Mouse (Mus musculus): ENCODE results near the gene Tns1. TPM values are rescaled to one million over a fixed set of nuclear protein-coding genes. Genes with fewer than 3 reads are reported as not detected.

The Tns1 gene
- polyA plus RNA-seq, 1 experiment from 2014 or later, result 23.1 TPM

DNA sequence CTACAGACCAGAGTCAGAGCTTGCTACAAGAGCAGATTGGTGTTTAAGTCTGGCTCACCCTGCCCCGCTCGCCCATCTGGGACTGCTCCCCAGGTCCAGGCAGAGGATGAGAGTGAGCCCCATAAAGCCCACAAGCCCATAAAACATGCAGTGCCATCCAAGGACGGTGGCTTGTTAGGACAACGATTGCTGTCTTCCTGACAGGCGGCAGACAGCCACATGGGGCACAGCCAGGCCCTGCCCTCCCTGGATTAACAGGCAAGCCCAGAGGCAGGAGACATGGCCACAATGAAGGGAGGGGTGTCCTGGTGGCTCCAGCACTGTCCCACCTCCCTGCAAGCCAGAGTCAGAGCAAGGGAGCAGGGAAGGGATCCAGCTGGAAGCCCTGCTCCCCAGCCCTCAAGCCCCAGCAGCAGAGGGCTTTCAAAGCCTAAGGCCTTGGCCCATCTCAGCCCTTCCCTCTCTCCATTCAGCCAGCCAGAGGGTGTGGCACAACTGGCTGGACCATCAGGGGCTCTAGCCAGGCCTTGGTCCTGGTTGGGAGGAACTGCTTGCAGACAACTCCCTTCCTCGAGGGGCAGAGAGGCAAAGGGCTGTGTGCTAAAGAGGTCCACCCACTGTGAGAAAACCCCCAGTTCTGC lies 40.1 kb downstream of the Tns1 start:
- H3K27ac ChIP-seq, result peak overlapping the region; percentile 32; the same call in 1 of the 2 replicates
- H3K36me3 ChIP-seq, result no peaks in the 10 kb centered on the region
- no peak overlapping the region for H3K4me2 ChIP-seq (replicated peaks)
- H3K4me1 ChIP-seq (replicated peaks), result peaks cover 27% of the 10 kb centered on the region
- H3K4me3 ChIP-seq (replicated peaks), result no peak overlapping the region
- 0 out of 2 replicates have a peak, but pooled peaks have one; percentile 16 for ATAC-seq
- no peaks in the 10 kb centered on the region for H3K9me3 ChIP-seq
- H3K27me3 ChIP-seq (replicated peaks), result no peaks in the 10 kb centered on the region
- H3K9ac ChIP-seq, result no peak overlapping the region
- WGBS, result 64% methylated on average over 6 of the region's 6 CpGs

GRCm38 (mm10) chr1:74082841-74083463 lies 41.3 kb downstream of the Tns1 start:
- Histone ChIP-seq H3K27ac (no peak overlapping the region), H3K4me3 (replicated peaks) (no peak overlapping the region), H3K27me3 (replicated peaks) (no peaks in the 10 kb centered on the region), H3K9me3 (no peaks in the 10 kb centered on the region), H3K4me1 (replicated peaks) (peaks cover 27% of the 10 kb centered on the region), H3K36me3 (no peaks in the 10 kb centered on the region), H3K9ac (no peak overlapping the region), H3K4me2 (replicated peaks) (no peak overlapping the region)
- peak; percentile 49 for ATAC-seq
- WGBS, result 10% methylated on average over 6 of the region's 6 CpGs

GRCm38 (mm10) chr1:74081573-74081989 lies 42.7 kb downstream of the Tns1 start:
- no peaks in the 10 kb centered on the region for H3K9me3 ChIP-seq
- no peak overlapping the region for H3K4me2 ChIP-seq (replicated peaks)
- 36% methylated on average over 2 of the region's 2 CpGs for WGBS
- H3K27me3 ChIP-seq (replicated peaks), result no peaks in the 10 kb centered on the region
- no peak overlapping the region for H3K4me3 ChIP-seq (replicated peaks)
- H3K36me3 ChIP-seq, result no peaks in the 10 kb centered on the region
- no peak overlapping the region for H3K27ac ChIP-seq
- peaks cover 29% of the 10 kb centered on the region for H3K4me1 ChIP-seq (replicated peaks)
- H3K9ac ChIP-seq, result no peak overlapping the region
- ATAC-seq, result 0 out of 2 replicates have a peak, but pooled peaks have one; percentile 17

GRCm38 (mm10) chr1:74077353-74077752 lies 46.9 kb downstream of the Tns1 start:
- ATAC-seq, result no peak
- H3K27me3 ChIP-seq (replicated peaks), result no peaks in the 10 kb centered on the region
- H3K27ac ChIP-seq, result no peak overlapping the region
- no peaks in the 10 kb centered on the region for H3K36me3 ChIP-seq
- H3K4me1 ChIP-seq (replicated peaks), result peaks cover 10% of the 10 kb centered on the region
- no peak overlapping the region for H3K4me3 ChIP-seq (replicated peaks)
- 2% methylated on average over 2 of the region's 2 CpGs for WGBS
- no peak overlapping the region for H3K9ac ChIP-seq
- H3K9me3 ChIP-seq, result no peaks in the 10 kb centered on the region
- no peak overlapping the region for H3K4me2 ChIP-seq (replicated peaks)

- Histone ChIP-seq H3K9ac (no peak overlapping the region), H3K4me3 (replicated peaks) (no peak overlapping the region), H3K9me3 (no peaks in the 10 kb centered on the region), H3K27ac (no peak overlapping the region), H3K36me3 (no peaks in the 10 kb centered on the region), H3K27me3 (replicated peaks) (no peaks in the 10 kb centered on the region), H3K4me1 (replicated peaks) (0 out of 2 replicates have a peak, but pooled peaks cover 2% of the 10 kb centered on the region), H3K4me2 (replicated peaks) (no peak overlapping the region)
- ATAC-seq, result no peak
- WGBS, result 57% methylated on average over 4 of the region's 4 CpGs
These were observed 48.0 kb downstream of the Tns1 start for GRCm38 (mm10) chr1:74076230-74076629.

DNA sequence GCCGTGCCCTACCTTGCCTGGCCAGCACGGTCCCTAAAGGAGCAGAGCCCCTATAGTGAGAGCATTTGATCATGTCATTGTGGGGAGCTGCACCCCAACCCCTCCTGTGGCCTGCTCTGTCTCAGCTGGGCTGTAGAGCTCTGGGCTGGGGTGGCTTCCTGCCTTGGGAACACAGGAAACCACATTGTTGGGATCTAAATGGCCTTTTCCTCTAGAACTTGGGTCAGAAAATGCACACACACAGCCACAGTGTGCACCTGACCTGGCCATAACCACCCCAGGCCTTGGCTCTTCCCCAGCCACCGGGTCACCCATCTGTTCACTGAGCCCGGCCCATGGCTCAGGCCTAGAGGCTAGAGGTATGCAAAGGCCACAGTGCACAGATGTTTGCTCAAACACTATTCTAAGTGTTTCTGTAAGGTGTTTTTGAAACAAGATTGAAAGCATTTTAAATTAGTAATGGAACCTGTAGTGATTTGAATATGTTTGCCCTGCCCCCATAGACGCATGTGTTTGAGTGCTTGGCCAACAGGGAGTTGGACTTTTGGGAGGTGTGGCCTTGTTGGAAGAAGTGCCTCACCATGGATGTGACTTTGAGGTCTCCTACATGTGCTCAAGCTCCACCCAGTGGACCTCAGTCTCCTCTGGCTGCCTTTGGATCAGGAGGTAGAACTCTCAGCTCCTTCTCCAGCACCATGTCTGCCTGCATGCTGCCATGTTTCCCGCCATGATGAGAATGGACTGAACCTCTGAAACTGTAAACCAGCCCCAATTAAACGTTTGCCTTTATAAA lies 49.4 kb downstream of the Tns1 start:
- 0 out of 2 replicates have a peak, but pooled peaks cover 2% of the 10 kb centered on the region for H3K4me1 ChIP-seq (replicated peaks)
- H3K9me3 ChIP-seq, result no peaks in the 10 kb centered on the region
- H3K27me3 ChIP-seq (replicated peaks), result no peaks in the 10 kb centered on the region
- 82% methylated on average over 7 of the region's 7 CpGs for WGBS
- ATAC-seq, result no peak
- no peaks in the 10 kb centered on the region for H3K36me3 ChIP-seq
- H3K9ac ChIP-seq, result no peak overlapping the region
- no peak overlapping the region for H3K27ac ChIP-seq
- H3K4me3 ChIP-seq (replicated peaks), result no peak overlapping the region
- H3K4me2 ChIP-seq (replicated peaks), result no peak overlapping the region

DNA sequence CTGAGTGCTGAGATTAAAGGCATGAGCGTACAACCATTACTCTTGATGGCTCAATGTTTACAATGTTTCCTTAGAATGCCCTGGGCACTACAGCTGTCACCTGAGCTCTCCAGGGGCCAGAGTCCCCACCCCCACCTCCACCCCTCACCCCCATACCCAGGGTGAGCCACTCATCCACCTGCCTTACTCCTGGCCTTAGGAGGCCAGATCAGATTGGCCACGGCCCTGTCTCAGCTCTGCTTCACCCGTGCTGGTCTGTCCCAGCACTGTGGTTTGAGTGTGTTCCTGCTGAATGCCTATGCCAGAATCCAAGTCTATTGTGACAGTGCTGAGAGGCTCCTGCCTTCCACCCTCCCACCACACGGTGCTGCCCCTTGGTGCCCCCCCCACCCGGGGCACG lies 50.5 kb downstream of the Tns1 start:
- Histone ChIP-seq H3K27me3 (replicated peaks) (no peaks in the 10 kb centered on the region), H3K27ac (no peak overlapping the region), H3K9me3 (no peaks in the 10 kb centered on the region), H3K36me3 (no peaks in the 10 kb centered on the region), H3K4me2 (replicated peaks) (no peak overlapping the region), H3K4me3 (replicated peaks) (no peak overlapping the region), H3K4me1 (replicated peaks) (peaks cover 3% of the 10 kb centered on the region; the same call in 1 of the 2 replicates), H3K9ac (no peak overlapping the region)
- no peak for ATAC-seq
- WGBS, result 77% methylated on average over 6 of the region's 6 CpGs

DNA sequence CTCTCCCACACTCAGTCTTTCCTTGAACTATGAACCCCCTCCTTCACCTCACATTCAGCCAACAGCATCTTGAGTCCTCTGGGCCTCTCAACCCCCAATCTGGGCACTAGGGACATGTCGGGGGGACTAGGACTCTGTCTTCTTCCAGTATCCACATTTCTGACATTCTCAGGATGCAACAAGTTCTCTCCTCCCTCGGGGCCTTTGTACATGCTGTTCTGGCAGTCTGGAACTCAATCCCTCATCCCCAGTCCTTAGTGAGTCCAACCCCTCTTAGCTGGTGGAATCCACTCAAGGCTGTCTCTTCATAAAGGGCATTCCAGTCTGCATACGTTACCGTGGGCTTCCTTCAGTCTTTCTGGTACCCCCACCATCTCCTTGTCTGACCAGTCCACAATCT lies 53.5 kb downstream of the Tns1 start:
- H3K9ac ChIP-seq, result no peak overlapping the region
- 75% methylated on average over 4 of the region's 4 CpGs for WGBS
- H3K9me3 ChIP-seq, result no peaks in the 10 kb centered on the region
- no peak for ATAC-seq
- no peaks in the 10 kb centered on the region for H3K36me3 ChIP-seq
- no peak overlapping the region for H3K27ac ChIP-seq
- H3K4me3 ChIP-seq (replicated peaks), result no peak overlapping the region
- no peak overlapping the region for H3K4me2 ChIP-seq (replicated peaks)
- no peaks in the 10 kb centered on the region for H3K27me3 ChIP-seq (replicated peaks)
- peaks cover 9% of the 10 kb centered on the region; the same call in 1 of the 2 replicates for H3K4me1 ChIP-seq (replicated peaks)

GRCm38 (mm10) chr1:74070001-74070551 lies 54.2 kb downstream of the Tns1 start:
- no peaks in the 10 kb centered on the region for H3K36me3 ChIP-seq
- H3K9ac ChIP-seq, result no peak overlapping the region
- no peaks in the 10 kb centered on the region for H3K27me3 ChIP-seq (replicated peaks)
- ATAC-seq, result no peak
- no peak overlapping the region for H3K27ac ChIP-seq
- peaks cover 9% of the 10 kb centered on the region; the same call in 1 of the 2 replicates for H3K4me1 ChIP-seq (replicated peaks)
- no peaks in the 10 kb centered on the region for H3K9me3 ChIP-seq
- H3K4me3 ChIP-seq (replicated peaks), result no peak overlapping the region
- H3K4me2 ChIP-seq (replicated peaks), result no peak overlapping the region
- WGBS, result 87% methylated on average over 7 of the region's 7 CpGs

- Histone ChIP-seq H3K9ac (no peak overlapping the region), H3K27ac (no peak overlapping the region), H3K9me3 (no peaks in the 10 kb centered on the region), H3K4me1 (replicated peaks) (peaks cover 9% of the 10 kb centered on the region; the same call in 1 of the 2 replicates), H3K27me3 (replicated peaks) (no peaks in the 10 kb centered on the region), H3K4me2 (replicated peaks) (peak overlapping the region; percentile 76), H3K36me3 (no peaks in the 10 kb centered on the region), H3K4me3 (replicated peaks) (no peak overlapping the region)
- WGBS, result 46% methylated on average over 9 of the region's 9 CpGs
- peak; percentile 30 for ATAC-seq
These were observed 55.0 kb downstream of the Tns1 start for GRCm38 (mm10) chr1:74069085-74069835.

- Histone ChIP-seq H3K4me2 (replicated peaks) (peak overlapping the region; percentile 76), H3K27me3 (replicated peaks) (no peaks in the 10 kb centered on the region), H3K36me3 (no peaks in the 10 kb centered on the region), H3K27ac (no peak overlapping the region), H3K9ac (peak overlapping the region; percentile 48), H3K4me3 (replicated peaks) (peak overlapping the region; percentile 40), H3K9me3 (no peaks in the 10 kb centered on the region), H3K4me1 (replicated peaks) (peaks cover 9% of the 10 kb centered on the region; the same call in 1 of the 2 replicates)
- ATAC-seq, result peak; percentile 61
- WGBS, result 5% methylated on average over 41 of the region's 41 CpGs
These were observed 55.7 kb downstream of the Tns1 start for GRCm38 (mm10) chr1:74068366-74069084.
